Mouse (Mus musculus) left cerebral cortex, adult 2 months (tissue): ENCODE results near the gene B4galnt2. TPM values are rescaled to one million over a fixed set of nuclear protein-coding genes. Genes with fewer than 3 reads are reported as not detected.

Experiments used
- DNase-seq, 2 experiments: peaks; one replicate each; pipeline ENCODE4 v3.0.0; 2021 to 2022; ENCODE audit warnings: low spot score in 2 of 2, mixed read lengths in 1 of 2; ENCODE audit errors: extremely low spot score in 1 of 2
- H3K27ac ChIP-seq: fragments of 200-600 bp; 2 replicates; pipeline ENCODE4 v1.8.1; 2022
- H3K4me3 ChIP-seq: fragments of 200-600 bp; 2 replicates; pipeline ENCODE4 v1.8.1; 2022
- CTCF ChIP-seq: fragments of 200-600 bp; IDR thresholded peaks from 2 replicates; pipeline ENCODE4 v1.8.1; 2022; ENCODE audit warnings: antibody characterized with exemption, mild to moderate bottlenecking, moderate library complexity
- intact Hi-C: fragments of 180-260 bp; cut with DNase I; formaldehyde crosslinking; loops from one replicate; pipeline ENCODE4 v1.15.1; 2025
- total RNA-seq, 2 experiments: library from RNA; stranded (reverse); gene quantifications; 2 replicates each; pipeline ENCODE4 v1.2.3; 2021

The B4galnt2 gene
- total RNA-seq, 2 experiments from 2014 or later = not detected

DNA sequence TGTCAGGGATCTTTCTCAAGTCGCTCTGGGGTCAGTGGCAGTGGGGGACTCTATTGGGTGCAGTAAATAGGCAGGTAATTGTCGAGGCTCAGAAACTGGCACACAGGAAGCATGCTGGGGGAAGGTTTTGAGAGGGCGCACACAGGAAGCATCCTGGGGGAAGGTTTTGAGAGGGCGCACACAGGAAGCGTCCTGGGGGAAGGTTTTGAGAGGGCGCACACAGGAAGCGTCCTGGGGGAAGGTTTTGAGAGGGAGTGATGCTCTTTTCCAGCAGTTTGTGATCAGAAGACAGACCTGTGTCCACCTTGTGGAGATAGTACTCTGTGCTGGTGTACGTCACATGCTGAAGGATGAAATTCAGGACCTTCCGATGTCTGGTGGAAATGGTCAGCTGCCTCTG lies 38.9 kb downstream of the B4galnt2 start:
- TF ChIP-seq CTCF = no peak
- no peak overlapping the region for H3K27ac ChIP-seq
- H3K4me3 ChIP-seq = no peak overlapping the region
- DNase-seq = no peak
- intact Hi-C loops = loop anchor here (5.0 to 10.0 kb wide), 3 partner anchors 101 to 259 kb away; partner anchors contain the start of genes Snf8 and Ttll6

DNA sequence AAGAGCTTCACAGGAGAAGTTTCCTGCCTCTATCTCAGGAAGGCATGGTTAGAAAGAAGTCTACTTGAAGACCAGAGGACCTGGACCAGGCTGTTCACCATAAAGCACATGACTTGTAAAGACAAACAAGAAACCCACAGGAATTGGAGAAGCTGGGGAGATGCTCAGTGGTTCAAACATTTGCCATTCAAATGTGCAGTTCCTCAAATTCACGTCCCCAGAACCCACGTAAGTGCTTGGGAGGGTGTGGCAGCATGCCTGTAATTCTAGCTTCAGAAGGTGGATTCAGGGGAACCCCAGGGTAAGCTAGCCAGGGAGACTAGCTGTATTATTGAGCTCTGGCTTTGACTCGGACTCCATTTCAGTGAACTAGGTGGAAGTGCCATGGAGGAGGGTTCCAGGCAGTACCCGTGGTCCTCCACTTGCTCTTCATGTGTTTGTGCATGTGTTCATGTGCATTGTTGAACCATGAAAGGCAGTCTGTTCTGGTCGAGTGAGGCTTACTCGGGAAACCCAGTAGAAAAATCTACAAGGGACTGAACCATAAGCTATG lies 44.7 kb downstream of the B4galnt2 start:
- Histone ChIP-seq H3K27ac (no peak overlapping the region), H3K4me3 (no peak overlapping the region)
- no peak for TF ChIP-seq CTCF
- no peak for DNase-seq
- intact Hi-C loops = loop anchor here (10.0 kb wide), 1 partner anchor 265 kb away; the partner anchor contains the start of gene Ttll6

DNA sequence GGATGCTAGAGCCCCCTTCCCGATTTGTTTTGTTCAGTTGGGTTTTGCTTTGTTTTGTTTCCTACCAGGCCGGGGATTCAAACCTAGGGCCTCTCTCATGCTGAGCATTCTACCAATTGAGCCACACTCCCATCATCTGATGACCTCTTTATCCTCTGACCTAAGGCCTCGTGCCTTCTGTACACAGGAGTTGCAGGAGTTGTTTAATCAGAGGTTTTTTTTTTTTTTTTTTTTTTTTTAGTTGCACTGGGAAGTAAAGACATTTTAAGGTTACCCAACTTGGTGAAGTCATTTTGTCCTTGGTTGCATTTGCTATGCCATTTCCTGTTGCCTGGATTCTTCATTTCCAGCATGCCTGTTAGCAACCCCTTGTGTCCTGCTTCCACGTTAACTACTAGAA lies 45.2 kb downstream of the B4galnt2 start:
- intact Hi-C loops = no loop called here
- no peak for DNase-seq
- Histone ChIP-seq H3K4me3 (no peak overlapping the region), H3K27ac (no peak overlapping the region)
- no peak for TF ChIP-seq CTCF

DNA sequence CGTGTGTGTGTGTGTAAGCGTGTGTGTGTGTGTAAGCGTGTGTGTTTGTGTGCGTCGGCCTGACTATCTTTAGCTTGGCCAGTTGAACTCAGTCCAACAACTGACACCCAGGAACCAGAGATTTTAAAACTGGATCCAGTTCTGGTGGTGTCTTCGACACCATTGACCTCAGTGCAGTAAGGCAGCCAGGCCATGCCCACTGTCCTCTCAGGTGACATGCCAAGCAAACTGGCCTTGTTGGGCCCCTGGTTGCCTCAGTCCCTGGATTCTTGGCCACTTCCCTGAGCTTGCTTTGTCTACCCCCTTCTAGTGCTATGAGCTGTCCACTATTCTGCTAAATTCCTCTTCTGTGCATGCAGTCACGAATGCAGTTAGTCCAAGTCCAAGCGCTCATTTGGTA lies 53.3 kb downstream of the B4galnt2 start:
- no peak for TF ChIP-seq CTCF
- Histone ChIP-seq H3K27ac (no peak overlapping the region), H3K4me3 (no peak overlapping the region)
- intact Hi-C loops = no loop called here
- no peak for DNase-seq

DNA sequence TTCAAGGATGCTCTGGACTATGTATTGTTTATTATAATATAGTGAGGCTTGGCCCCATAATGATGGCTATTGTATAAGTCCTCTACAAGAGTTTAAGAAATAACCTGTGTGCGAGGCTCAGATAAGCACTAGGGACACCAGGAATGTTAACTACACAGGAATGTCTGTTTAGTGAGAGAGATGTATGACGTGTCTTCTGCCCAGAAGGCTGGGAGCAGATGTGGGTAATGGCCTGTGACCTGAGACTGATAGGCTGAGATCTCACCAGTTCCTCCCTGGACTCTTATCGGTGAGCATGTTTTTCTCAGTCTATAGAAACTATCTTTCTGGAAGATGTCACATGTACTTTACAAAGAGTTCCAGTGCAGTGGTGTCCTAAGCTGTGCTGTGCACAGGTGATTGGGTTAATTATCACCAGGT lies 54.6 kb downstream of the B4galnt2 start:
- intact Hi-C loops = no loop called here
- H3K27ac ChIP-seq = no peak overlapping the region
- DNase-seq = no peak
- H3K4me3 ChIP-seq = peak overlapping the region; percentile 63
- no peak for TF ChIP-seq CTCF

DNA sequence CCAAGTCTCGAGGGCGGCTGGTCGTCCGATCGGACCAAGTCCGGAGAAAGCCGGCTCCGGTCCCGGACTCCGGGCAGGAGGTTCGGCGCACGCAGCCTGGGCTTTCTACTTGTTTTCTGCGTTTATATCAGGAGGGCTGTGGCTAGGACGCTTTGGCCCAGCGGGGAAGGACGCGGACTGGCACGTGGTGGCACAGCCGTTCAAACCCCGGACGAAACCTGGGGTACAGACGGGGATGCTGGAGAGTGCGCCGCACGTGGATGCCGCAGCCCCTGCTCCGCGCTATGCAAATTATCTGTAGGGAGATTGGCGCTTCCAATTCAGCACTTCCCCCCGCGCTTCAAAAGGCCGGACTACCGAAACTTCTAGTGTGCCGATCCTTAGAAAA lies 55.2 kb downstream of the B4galnt2 start:
- intact Hi-C loops = loop anchor here (2.0 to 5.0 kb wide), 2 partner anchors 35 to 87 kb away; partner anchors contain the start of gene Phospho1
- peak overlapping the region; percentile 63 for H3K4me3 ChIP-seq
- no peak for TF ChIP-seq CTCF
- peak in 1 of 2 experiments; percentile 67 for DNase-seq
- H3K27ac ChIP-seq = peak overlapping the region; percentile 83

DNA sequence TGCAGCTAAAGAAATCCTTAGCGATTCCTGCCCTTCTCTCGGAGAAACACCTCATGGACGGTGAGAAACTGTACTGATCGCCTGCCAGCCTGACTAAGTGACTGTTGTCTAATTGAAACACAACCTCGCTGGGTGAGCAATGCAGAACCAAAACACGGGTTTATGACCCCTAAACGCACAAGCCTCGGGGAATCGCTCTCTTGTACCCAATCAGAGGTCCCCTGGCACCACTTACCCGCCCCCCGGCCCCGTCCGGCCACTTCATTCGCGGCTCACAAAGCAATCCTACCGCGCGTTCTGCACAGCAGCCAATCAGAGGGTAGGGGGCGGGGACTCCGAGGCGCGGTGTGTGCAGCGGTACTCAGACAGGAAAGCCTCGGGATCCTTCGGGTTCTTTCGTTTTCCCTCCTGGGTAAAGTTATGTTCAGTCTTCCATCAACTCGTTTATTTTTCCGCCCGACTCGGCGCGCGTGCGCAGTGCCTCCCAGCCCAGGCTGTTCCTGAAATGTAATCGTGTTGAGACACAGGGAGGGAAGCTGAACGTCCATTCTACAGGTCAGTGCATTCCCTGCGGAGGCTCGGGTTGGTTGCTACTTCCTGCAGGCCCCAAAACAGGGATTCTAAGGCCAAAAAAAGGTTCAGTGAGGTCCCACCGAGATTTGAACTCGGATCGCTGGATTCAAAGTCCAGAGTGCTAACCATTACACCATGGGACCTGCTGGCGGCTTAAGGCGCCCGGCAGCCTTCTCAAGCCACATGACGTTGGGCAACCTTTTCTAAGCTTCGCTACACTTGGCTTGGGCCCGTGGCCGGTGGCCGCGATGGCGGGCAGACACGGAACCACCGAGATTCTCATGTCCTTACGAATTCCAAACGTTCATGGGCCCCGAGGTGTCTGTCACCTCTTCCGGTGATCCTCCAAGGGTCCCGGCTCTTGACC lies 55.9 kb downstream of the B4galnt2 start:
- Histone ChIP-seq H3K4me3 (peak overlapping the region; percentile 63), H3K27ac (peak overlapping the region; percentile 84)
- peak; percentile 95 to 97 for DNase-seq
- intact Hi-C loops = loop anchor here (1.0 to 5.0 kb wide), 3 partner anchors 34 to 218 kb away; partner anchors contain the start of gene Phospho1
- TF ChIP-seq CTCF = no peak

DNA sequence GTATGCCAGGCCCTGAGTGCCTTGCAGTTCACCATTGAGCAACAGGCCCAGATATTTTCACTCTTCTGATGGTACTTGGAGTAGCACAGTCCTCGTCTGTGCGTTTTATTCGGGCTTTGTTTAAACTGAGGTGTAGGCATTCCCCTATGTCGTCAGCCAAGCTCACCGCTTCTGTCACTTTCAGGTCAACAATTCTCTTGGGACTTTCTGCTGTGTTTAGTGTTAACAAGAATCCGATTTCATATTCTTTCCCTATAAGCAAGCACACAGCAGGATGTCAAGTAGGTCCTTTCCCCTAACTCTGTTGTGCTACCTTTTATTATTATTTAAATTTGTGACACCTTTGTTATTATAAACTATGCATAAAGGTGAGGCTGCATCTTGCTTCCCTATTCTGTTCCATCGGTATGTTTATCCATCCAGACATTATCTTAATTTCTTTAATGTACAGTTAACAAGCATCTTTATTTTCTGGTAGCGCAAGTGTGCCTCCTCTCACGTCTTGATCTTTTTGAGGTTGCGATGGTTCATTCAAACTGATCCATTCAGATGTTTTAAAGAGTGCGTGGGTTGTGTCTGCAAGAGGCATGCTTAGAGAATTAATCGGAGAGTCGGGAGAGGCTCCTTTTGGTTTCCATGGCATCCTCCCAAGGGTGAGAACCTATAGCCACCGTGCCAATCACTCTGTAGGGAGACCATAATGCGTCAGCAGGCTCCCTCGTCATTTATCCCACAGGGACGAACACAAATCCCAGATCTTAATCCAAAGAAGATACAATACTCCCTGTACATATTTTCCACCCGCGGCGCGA lies 56.8 kb downstream of the B4galnt2 start:
- TF ChIP-seq CTCF = no peak
- Histone ChIP-seq H3K27ac (peak overlapping the region; percentile 84), H3K4me3 (peak overlapping the region; percentile 63)
- intact Hi-C loops = loop anchor here (1.0 to 5.0 kb wide), 3 partner anchors 33 to 218 kb away; partner anchors contain the start of gene Phospho1
- peak in 1 of 2 experiments; percentile 21 for DNase-seq

DNA sequence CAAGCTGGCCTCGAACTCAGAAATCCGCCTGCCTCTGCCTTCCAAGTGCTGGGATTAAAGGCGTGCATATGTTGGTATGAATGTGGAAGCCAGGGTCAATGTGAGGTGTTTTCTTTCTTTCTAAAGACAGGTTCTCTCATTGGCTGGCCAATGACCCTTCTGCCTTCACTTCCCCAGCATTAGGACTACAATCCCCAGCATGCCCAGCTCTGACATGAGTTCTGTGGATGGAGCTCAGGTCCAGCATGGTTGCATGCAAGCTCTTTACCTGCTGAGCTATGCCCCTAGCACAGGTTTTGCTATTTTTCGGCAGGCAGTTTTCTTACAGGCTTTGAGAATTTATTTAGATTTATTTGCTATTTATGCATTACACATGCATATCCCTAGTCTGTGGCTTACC lies 57.4 kb downstream of the B4galnt2 start:
- intact Hi-C loops = loop anchor here (5.0 kb wide), 1 partner anchor 85 kb away; no protein-coding TSS in a partner anchor
- Histone ChIP-seq H3K27ac (peak overlapping the region; percentile 84; the same call in 1 of the 2 replicates), H3K4me3 (no peak overlapping the region)
- no peak for TF ChIP-seq CTCF
- no peak for DNase-seq

DNA sequence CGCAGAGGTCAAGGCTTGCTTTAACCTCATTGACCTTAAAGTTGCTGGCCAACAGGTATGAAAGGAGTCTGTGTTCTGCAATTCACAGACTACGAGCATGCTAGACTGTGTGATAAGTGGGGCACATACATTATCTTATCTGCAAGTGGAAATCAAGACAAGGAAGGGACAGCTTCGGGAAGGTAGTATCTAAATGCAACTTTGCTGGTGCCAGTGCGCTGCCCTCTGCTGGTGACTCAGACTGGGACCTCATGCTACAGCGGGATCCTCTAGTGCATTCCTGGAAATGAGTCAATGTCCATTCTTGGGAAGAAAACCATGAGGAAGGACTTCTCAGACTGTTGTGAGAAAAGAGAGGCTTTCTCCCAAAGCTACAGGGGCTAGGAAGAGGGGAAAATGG lies 61.0 kb downstream of the B4galnt2 start:
- Histone ChIP-seq H3K4me3 (no peak overlapping the region), H3K27ac (no peak overlapping the region)
- no peak for DNase-seq
- intact Hi-C loops = loop anchor here (2.0 kb wide), 1 partner anchor 25 kb away; no protein-coding TSS in a partner anchor
- TF ChIP-seq CTCF = peak; percentile 72

DNA sequence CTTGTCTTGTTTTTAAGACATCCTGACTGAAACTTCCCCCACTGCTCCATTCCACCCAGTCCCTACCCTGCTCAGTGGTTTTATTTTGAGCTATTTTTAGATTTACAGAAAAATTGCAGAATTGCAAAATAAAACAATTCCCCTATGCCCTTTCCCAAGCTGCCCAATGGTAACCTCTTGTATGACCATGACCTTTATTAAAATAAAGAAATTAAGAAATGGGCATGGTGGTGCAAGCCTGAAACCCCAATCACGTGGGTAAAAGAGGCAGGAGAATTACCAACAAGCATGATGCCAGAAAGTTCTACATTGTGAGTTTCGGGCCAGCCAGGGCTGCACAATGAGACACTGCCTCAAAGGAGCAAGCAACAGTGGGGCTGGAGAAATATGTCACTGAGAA lies 63.8 kb downstream of the B4galnt2 start:
- no peak overlapping the region for H3K4me3 ChIP-seq
- TF ChIP-seq CTCF = no peak
- no peak overlapping the region for H3K27ac ChIP-seq
- no peak for DNase-seq
- intact Hi-C loops = no loop called here
